Mouse (Mus musculus): Measurements from ENCODE around the gene Cenpv. TPM values are rescaled to one million over a fixed set of nuclear protein-coding genes. Genes with fewer than 3 reads are reported as not detected.
A peak's percentile ranks its signal among the peaks of the same experiment; 100 is the strongest.

Cenpv gene
- 27.8 and 39.0 TPM in 2 replicates for polyA plus RNA-seq (2016; fragmentation: Nextera tagmentation; extraction: Ambion mirVana)

- peak; percentile 68 for DNase-seq (ENCODE audit: low spot score)
- Histone ChIP-seq H3K9me3 (no peaks in the 10 kb centered on the region), H3K4me1 (replicated peaks) (peaks cover 21% of the 10 kb centered on the region), H3K27ac (peak within 1 kb of the TSS; percentile 94), H3K27me3 (ENCODE audit: insufficient read depth, poor library complexity, severe bottlenecking) (peaks cover 39% of the 10 kb centered on the region), H3K36me3 (peaks cover 7% of the 10 kb centered on the region; the same call in 1 of the 2 replicates), H3K4me3 (peak within 1 kb of the TSS; percentile 87)
- 6% methylated on average over 57 of the region's 57 CpGs for WGBS
Observed at GRCm38 (mm10) chr11:62539089-62539890, at the start of gene Cenpv. TSS of gene Cenpv (minus strand) at chr11:62539261.

GRCm38 (mm10) chr11:62587034-62587433 lies 48.0 kb upstream of the Cenpv start:
- no peak for DNase-seq (ENCODE audit: low spot score)
- H3K36me3 ChIP-seq, result peaks cover 3% of the 10 kb centered on the region; the same call in 1 of the 2 replicates
- no peak overlapping the region for H3K4me3 ChIP-seq
- peaks cover 12% of the 10 kb centered on the region; the same call in 1 of the 2 replicates for H3K4me1 ChIP-seq (replicated peaks)
- no peaks in the 10 kb centered on the region for H3K27me3 ChIP-seq (ENCODE audit: insufficient read depth, poor library complexity, severe bottlenecking)
- 89% methylated on average over 5 of the region's 5 CpGs for WGBS
- H3K9me3 ChIP-seq, result no peaks in the 10 kb centered on the region
- H3K27ac ChIP-seq, result no peak overlapping the region

GRCm38 (mm10) chr11:62584671-62585206 lies 45.7 kb upstream of the Cenpv start:
- Histone ChIP-seq H3K27me3 (ENCODE audit: insufficient read depth, poor library complexity, severe bottlenecking) (no peaks in the 10 kb centered on the region), H3K4me3 (no peak overlapping the region), H3K36me3 (peaks cover 3% of the 10 kb centered on the region; the same call in 1 of the 2 replicates), H3K27ac (no peak overlapping the region), H3K4me1 (replicated peaks) (peaks cover 6% of the 10 kb centered on the region; the same call in 1 of the 2 replicates), H3K9me3 (no peaks in the 10 kb centered on the region)
- DNase-seq (ENCODE audit: low spot score), result no peak
- WGBS, result 85% methylated on average over 9 of the region's 9 CpGs

GRCm38 (mm10) chr11:62583031-62583430 lies 44.0 kb upstream of the Cenpv start:
- no peaks in the 10 kb centered on the region for H3K27me3 ChIP-seq (ENCODE audit: insufficient read depth, poor library complexity, severe bottlenecking)
- H3K4me3 ChIP-seq, result no peak overlapping the region
- H3K36me3 ChIP-seq, result peaks cover 3% of the 10 kb centered on the region; the same call in 1 of the 2 replicates
- DNase-seq (ENCODE audit: low spot score), result no peak
- no peak overlapping the region for H3K27ac ChIP-seq
- H3K9me3 ChIP-seq, result no peaks in the 10 kb centered on the region
- 76% methylated on average over 6 of the region's 6 CpGs for WGBS
- H3K4me1 ChIP-seq (replicated peaks), result no peaks in the 10 kb centered on the region; the same call in 1 of the 2 replicates

GRCm38 (mm10) chr11:62576530-62577152 lies 37.6 kb upstream of the Cenpv start:
- H3K9me3 ChIP-seq, result no peaks in the 10 kb centered on the region
- DNase-seq (ENCODE audit: low spot score), result no peak
- peak overlapping the region; percentile 69 for H3K4me3 ChIP-seq
- H3K27ac ChIP-seq, result no peak overlapping the region
- H3K4me1 ChIP-seq (replicated peaks), result peaks cover 17% of the 10 kb centered on the region
- H3K36me3 ChIP-seq, result no peaks in the 10 kb centered on the region
- H3K27me3 ChIP-seq (ENCODE audit: insufficient read depth, poor library complexity, severe bottlenecking), result peaks cover 16% of the 10 kb centered on the region
- WGBS, result 64% methylated on average over 16 of the region's 16 CpGs

GRCm38 (mm10) chr11:62575659-62576438 lies 36.8 kb upstream of the Cenpv start:
- no peaks in the 10 kb centered on the region for H3K9me3 ChIP-seq
- H3K4me1 ChIP-seq (replicated peaks), result peaks cover 17% of the 10 kb centered on the region
- WGBS, result 6% methylated on average over 27 of the region's 27 CpGs
- peak overlapping the region; percentile 81 for H3K27ac ChIP-seq
- peak; percentile 39 for DNase-seq (ENCODE audit: low spot score)
- peaks cover 16% of the 10 kb centered on the region for H3K27me3 ChIP-seq (ENCODE audit: insufficient read depth, poor library complexity, severe bottlenecking)
- peak overlapping the region; percentile 69 for H3K4me3 ChIP-seq
- no peaks in the 10 kb centered on the region for H3K36me3 ChIP-seq

- Histone ChIP-seq H3K36me3 (no peaks in the 10 kb centered on the region), H3K27me3 (ENCODE audit: insufficient read depth, poor library complexity, severe bottlenecking) (peaks cover 16% of the 10 kb centered on the region), H3K9me3 (no peaks in the 10 kb centered on the region), H3K4me1 (replicated peaks) (peaks cover 17% of the 10 kb centered on the region), H3K27ac (peak overlapping the region; percentile 81), H3K4me3 (peak overlapping the region; percentile 69)
- DNase-seq (ENCODE audit: low spot score), result peak; percentile 90
- 5% methylated on average over 9 of the region's 9 CpGs for WGBS
Observed at GRCm38 (mm10) chr11:62575297-62575658, 36.2 kb upstream of the Cenpv start.

GRCm38 (mm10) chr11:62574703-62575085 lies 35.6 kb upstream of the Cenpv start:
- Histone ChIP-seq H3K27me3 (ENCODE audit: insufficient read depth, poor library complexity, severe bottlenecking) (peaks cover 16% of the 10 kb centered on the region), H3K4me1 (replicated peaks) (peaks cover 17% of the 10 kb centered on the region), H3K9me3 (no peaks in the 10 kb centered on the region), H3K36me3 (no peaks in the 10 kb centered on the region), H3K27ac (no peak overlapping the region), H3K4me3 (no peak overlapping the region)
- 86% methylated on average over 4 of the region's 4 CpGs for WGBS
- no peak for DNase-seq (ENCODE audit: low spot score)

- peaks cover 16% of the 10 kb centered on the region for H3K27me3 ChIP-seq (ENCODE audit: insufficient read depth, poor library complexity, severe bottlenecking)
- WGBS, result 79% methylated on average over 6 of the region's 6 CpGs
- no peak for DNase-seq (ENCODE audit: low spot score)
- peak within 1 kb of the TSS; percentile 69 for H3K4me3 ChIP-seq
- H3K4me1 ChIP-seq (replicated peaks), result peaks cover 17% of the 10 kb centered on the region
- no peaks in the 10 kb centered on the region for H3K9me3 ChIP-seq
- H3K27ac ChIP-seq, result peak within 1 kb of the TSS; percentile 81; the same call in 1 of the 2 replicates
- H3K36me3 ChIP-seq, result no peaks in the 10 kb centered on the region
Observed at GRCm38 (mm10) chr11:62573959-62574702, 35.1 kb upstream of the Cenpv start, which contains the start of gene Trpv2. TSS of gene Trpv2 (plus strand) at chr11:62574486.

- no peak overlapping the region for H3K27ac ChIP-seq
- H3K27me3 ChIP-seq (ENCODE audit: insufficient read depth, poor library complexity, severe bottlenecking), result 0 out of 2 replicates have a peak, but pooled peaks cover 3% of the 10 kb centered on the region
- no peaks in the 10 kb centered on the region for H3K4me1 ChIP-seq (replicated peaks)
- 74% methylated on average over 3 of the region's 3 CpGs for WGBS
- DNase-seq (ENCODE audit: low spot score), result no peak
- no peaks in the 10 kb centered on the region for H3K9me3 ChIP-seq
- H3K4me3 ChIP-seq, result no peak overlapping the region
- no peaks in the 10 kb centered on the region for H3K36me3 ChIP-seq
Observed at GRCm38 (mm10) chr11:62568300-62568699, 29.2 kb upstream of the Cenpv start.

- no peaks in the 10 kb centered on the region for H3K4me1 ChIP-seq (replicated peaks)
- no peak overlapping the region for H3K27ac ChIP-seq
- no peaks in the 10 kb centered on the region for H3K36me3 ChIP-seq
- no peak for DNase-seq (ENCODE audit: low spot score)
- 82% methylated on average over 1 of the region's 1 CpGs for WGBS
- H3K4me3 ChIP-seq, result no peak overlapping the region
- H3K9me3 ChIP-seq, result no peaks in the 10 kb centered on the region
- H3K27me3 ChIP-seq (ENCODE audit: insufficient read depth, poor library complexity, severe bottlenecking), result peaks cover 10% of the 10 kb centered on the region; the same call in 1 of the 2 replicates
Observed at GRCm38 (mm10) chr11:62566211-62566610, 27.1 kb upstream of the Cenpv start.

- 72% methylated on average over 7 of the region's 7 CpGs for WGBS
- no peak overlapping the region for H3K27ac ChIP-seq
- H3K4me3 ChIP-seq, result no peak overlapping the region
- no peaks in the 10 kb centered on the region for H3K4me1 ChIP-seq (replicated peaks)
- H3K27me3 ChIP-seq (ENCODE audit: insufficient read depth, poor library complexity, severe bottlenecking), result peaks cover 14% of the 10 kb centered on the region; the same call in 1 of the 2 replicates
- DNase-seq (ENCODE audit: low spot score), result no peak
- H3K36me3 ChIP-seq, result no peaks in the 10 kb centered on the region
- no peaks in the 10 kb centered on the region for H3K9me3 ChIP-seq
Observed at GRCm38 (mm10) chr11:62565747-62566146, 26.7 kb upstream of the Cenpv start.
